Mouse (Mus musculus): Measurements from ENCODE around the gene Cep57. TPM values are rescaled to one million over a fixed set of nuclear protein-coding genes. Genes with fewer than 3 reads are reported as not detected.

Gene Cep57
- total and polyA plus RNA-seq, 3 experiments = 4.8 to 11.8 (median 9.0) TPM

DNA sequence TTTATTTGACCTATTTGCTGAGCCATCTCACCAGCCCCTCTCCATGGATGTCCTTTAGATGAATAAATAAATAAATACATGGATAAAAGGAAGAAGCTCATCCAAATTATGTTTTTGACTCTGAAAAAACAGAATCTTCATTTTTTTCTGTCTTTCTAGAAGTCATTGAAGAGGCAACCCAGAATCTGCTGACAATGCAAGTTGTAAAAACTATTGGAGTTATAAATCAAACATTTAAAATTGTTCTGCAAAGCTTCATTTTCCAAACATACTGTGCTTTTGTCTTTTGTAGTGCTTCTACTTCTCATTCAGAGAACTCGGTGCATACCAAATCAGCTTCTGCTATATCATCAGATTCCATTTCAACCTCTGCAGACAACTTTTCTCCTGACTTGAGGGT is 44.9 kb downstream of the Cep57 start:
- WGBS = 99% methylated on average over 1 of the region's 1 CpGs
- no peak overlapping the region for H3K4me3 ChIP-seq
- H3K4me1 ChIP-seq (ENCODE audit: control insufficient read depth, insufficient read depth, low read length) = no peaks in the 10 kb centered on the region
- no peaks in the 10 kb centered on the region; the same call in none of the 2 replicates for H3K36me3 ChIP-seq (ENCODE audit: control insufficient read depth, insufficient read depth, low read length)
- TF ChIP-seq EP300 (IDR thresholded peaks at IDR 0.05; ENCODE audit: insufficient read depth, low read depth, low read length) (no peak), CTCF (IDR thresholded peaks at IDR 0.05) (no peak), POLR2A (IDR thresholded peaks at IDR 0.05; ENCODE audit: insufficient read depth, low read depth, low read length) (no peak)
- intact Hi-C loops (cut with DNase I) = no loop called here
- no peaks in the 10 kb centered on the region for H3K27me3 ChIP-seq (ENCODE audit: control insufficient read depth, insufficient read depth, low read length)
- no peak for DNase-seq
- H3K79me2 ChIP-seq (replicated peaks; ENCODE audit: control insufficient read depth, insufficient read depth, low read length) = peaks cover 1% of the 10 kb centered on the region; the same call in 1 of the 2 replicates
- H3K9ac ChIP-seq (ENCODE audit: low read depth, low read length) = no peak overlapping the region
- no peak overlapping the region for H3K27ac ChIP-seq

DNA sequence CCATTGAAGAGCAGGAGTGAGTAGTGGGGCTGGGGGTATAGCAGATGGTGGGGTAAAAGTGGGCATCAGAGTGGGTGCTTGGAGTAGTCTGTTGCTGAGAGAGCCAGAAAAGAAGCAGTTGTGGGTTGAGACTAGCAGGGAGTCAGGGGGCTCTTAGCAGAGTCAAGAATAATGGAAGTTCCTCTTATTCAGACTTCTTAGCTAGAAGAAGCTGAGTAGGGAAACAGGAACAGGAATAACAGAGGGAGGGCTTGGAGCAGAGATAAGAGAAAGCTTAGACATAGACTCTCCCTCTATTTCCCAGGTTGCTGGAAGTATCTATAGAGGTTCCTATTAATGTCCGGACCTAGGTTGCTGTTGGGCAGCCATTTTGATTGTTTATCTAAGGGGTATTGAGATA is 52.2 kb downstream of the Cep57 start:
- TF ChIP-seq CTCF (IDR thresholded peaks at IDR 0.05) (no peak), POLR2A (IDR thresholded peaks at IDR 0.05; ENCODE audit: insufficient read depth, low read depth, low read length) (no peak), EP300 (IDR thresholded peaks at IDR 0.05; ENCODE audit: insufficient read depth, low read depth, low read length) (no peak)
- Histone ChIP-seq H3K27me3 (ENCODE audit: control insufficient read depth, insufficient read depth, low read length) (no peaks in the 10 kb centered on the region), H3K4me1 (ENCODE audit: control insufficient read depth, insufficient read depth, low read length) (peaks cover 3% of the 10 kb centered on the region), H3K4me3 (no peak overlapping the region), H3K27ac (no peak overlapping the region), H3K79me2 (replicated peaks; ENCODE audit: control insufficient read depth, insufficient read depth, low read length) (peaks cover 18% of the 10 kb centered on the region), H3K9ac (ENCODE audit: low read depth, low read length) (no peak overlapping the region), H3K36me3 (ENCODE audit: control insufficient read depth, insufficient read depth, low read length) (no peaks in the 10 kb centered on the region)
- intact Hi-C loops (cut with DNase I) = no loop called here
- DNase-seq = no peak
- 64% methylated on average over 1 of the region's 1 CpGs for WGBS

- DNase-seq = no peak
- H3K4me3 ChIP-seq = no peak overlapping the region
- no peak overlapping the region for H3K27ac ChIP-seq
- intact Hi-C loops (cut with DNase I) = no loop called here
- no peak overlapping the region for H3K9ac ChIP-seq (ENCODE audit: low read depth, low read length)
- H3K79me2 ChIP-seq (replicated peaks; ENCODE audit: control insufficient read depth, insufficient read depth, low read length) = peaks cover 9% of the 10 kb centered on the region
- no peaks in the 10 kb centered on the region for H3K27me3 ChIP-seq (ENCODE audit: control insufficient read depth, insufficient read depth, low read length)
- H3K4me1 ChIP-seq (ENCODE audit: control insufficient read depth, insufficient read depth, low read length) = no peaks in the 10 kb centered on the region
- WGBS = 87% methylated on average over 7 of the region's 7 CpGs
- H3K36me3 ChIP-seq (ENCODE audit: control insufficient read depth, insufficient read depth, low read length) = peaks cover 2% of the 10 kb centered on the region; the same call in 1 of the 2 replicates
- no peak for TF ChIP-seq EP300 (IDR thresholded peaks at IDR 0.05; ENCODE audit: insufficient read depth, low read depth, low read length)
- no peak for TF ChIP-seq CTCF (IDR thresholded peaks at IDR 0.05)
- TF ChIP-seq POLR2A (IDR thresholded peaks at IDR 0.05; ENCODE audit: insufficient read depth, low read depth, low read length) = no peak
These were observed 60.3 kb downstream of the Cep57 start for GRCm38 (mm10) chr9:13766570-13766969.

DNA sequence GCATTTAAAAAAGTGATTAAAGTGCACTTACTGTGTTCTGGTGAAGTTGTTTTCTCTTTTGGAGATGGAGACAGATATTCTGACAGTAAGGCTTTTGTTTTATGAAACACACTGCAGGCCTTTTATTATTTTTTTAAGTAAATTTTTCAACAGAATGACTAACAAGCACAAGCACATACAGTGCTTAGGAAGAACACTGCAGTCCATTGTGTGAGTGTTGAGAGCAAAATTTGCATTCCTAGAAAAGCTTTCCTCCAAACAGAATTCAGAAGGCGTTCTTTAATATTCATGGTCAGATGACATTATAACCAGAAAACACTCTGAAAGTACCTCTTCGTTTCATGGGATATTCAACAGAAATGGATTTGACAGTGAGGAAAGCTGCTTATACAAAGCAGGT is 61.3 kb downstream of the Cep57 start:
- WGBS = 82% methylated on average over 2 of the region's 2 CpGs
- peaks cover 4% of the 10 kb centered on the region for H3K79me2 ChIP-seq (replicated peaks; ENCODE audit: control insufficient read depth, insufficient read depth, low read length)
- no peak for DNase-seq
- no peaks in the 10 kb centered on the region for H3K27me3 ChIP-seq (ENCODE audit: control insufficient read depth, insufficient read depth, low read length)
- no peak for TF ChIP-seq CTCF (IDR thresholded peaks at IDR 0.05)
- TF ChIP-seq POLR2A (IDR thresholded peaks at IDR 0.05; ENCODE audit: insufficient read depth, low read depth, low read length) = no peak
- no peak for TF ChIP-seq EP300 (IDR thresholded peaks at IDR 0.05; ENCODE audit: insufficient read depth, low read depth, low read length)
- H3K9ac ChIP-seq (ENCODE audit: low read depth, low read length) = no peak overlapping the region
- H3K4me3 ChIP-seq = no peak overlapping the region
- H3K4me1 ChIP-seq (ENCODE audit: control insufficient read depth, insufficient read depth, low read length) = no peaks in the 10 kb centered on the region
- H3K36me3 ChIP-seq (ENCODE audit: control insufficient read depth, insufficient read depth, low read length) = peaks cover 8% of the 10 kb centered on the region
- no peak overlapping the region for H3K27ac ChIP-seq
- intact Hi-C loops (cut with DNase I) = no loop called here

GRCm38 (mm10) chr9:13760430-13760829 is 66.5 kb downstream of the Cep57 start:
- peaks cover 8% of the 10 kb centered on the region for H3K36me3 ChIP-seq (ENCODE audit: control insufficient read depth, insufficient read depth, low read length)
- no peak overlapping the region for H3K9ac ChIP-seq (ENCODE audit: low read depth, low read length)
- no peaks in the 10 kb centered on the region for H3K4me1 ChIP-seq (ENCODE audit: control insufficient read depth, insufficient read depth, low read length)
- WGBS = 40% methylated on average over 3 of the region's 3 CpGs
- no peak for DNase-seq
- intact Hi-C loops (cut with DNase I) = no loop called here
- H3K27ac ChIP-seq = no peak overlapping the region
- peaks cover 8% of the 10 kb centered on the region; the same call in 1 of the 2 replicates for H3K79me2 ChIP-seq (replicated peaks; ENCODE audit: control insufficient read depth, insufficient read depth, low read length)
- TF ChIP-seq EP300 (IDR thresholded peaks at IDR 0.05; ENCODE audit: insufficient read depth, low read depth, low read length) (no peak), CTCF (IDR thresholded peaks at IDR 0.05) (no peak), POLR2A (IDR thresholded peaks at IDR 0.05; ENCODE audit: insufficient read depth, low read depth, low read length) (no peak)
- H3K4me3 ChIP-seq = no peak overlapping the region
- H3K27me3 ChIP-seq (ENCODE audit: control insufficient read depth, insufficient read depth, low read length) = no peaks in the 10 kb centered on the region

Other genes starting within 250 kb of the Cep57 start
- 10 to 100 TPM; 19.6 to 22.4 TPM for gene Mtmr2, start 78.7 kb downstream of the Cep57 start, total RNA-seq (2021)
- gene Mtmr2, start 78.7 kb downstream of the Cep57 start, polyA plus RNA-seq (2012; rRNA removed) = 7.2 and 12.7 TPM in 2 replicates
- gene Fam76b, start 609 bp upstream of the Cep57 start, total RNA-seq (2021) = 1 to 10 TPM; 7.1 to 7.6 TPM
- 3.7 and 6.8 TPM in 2 replicates for gene Fam76b, start 609 bp upstream of the Cep57 start, polyA plus RNA-seq (2012; rRNA removed)

Data from heart, adult 2 months (tissue).